Comparison of ENCODE assay signal across 7 mouse cellular contexts in genomic region chr2:58476956-58477715, GRCm38 (mm10). TPM values are rescaled to one million over a fixed set of nuclear protein-coding genes. Genes with fewer than 3 reads are reported as not detected.
DNase-seq lines count a peak whose midpoint lies in the region; ATAC-seq and TF ChIP-seq lines count a peak whose summit lies in the region.

No protein-coding gene starts in this region.

- H3K27ac ChIP-seq in forebrain, postnatal 0 days (ENCODE audit: low read depth, low read length) = no peak overlapping the region
- H3K27ac ChIP-seq in hindbrain, embryonic 13.5 days = no peak overlapping the region

- H3K27me3 ChIP-seq in forebrain, postnatal 0 days (ENCODE audit: insufficient read depth, low read length) = no peaks in the 10 kb centered on the region
- H3K27me3 ChIP-seq in hindbrain, embryonic 13.5 days = no peaks in the 10 kb centered on the region

- no peaks in the 10 kb centered on the region for H3K9me3 ChIP-seq in forebrain, postnatal 0 days (ENCODE audit: low read length)
- no peaks in the 10 kb centered on the region for H3K9me3 ChIP-seq in hindbrain, embryonic 13.5 days

- no peak overlapping the region for H3K4me2 ChIP-seq in forebrain, postnatal 0 days (ENCODE audit: low read depth)
- no peak overlapping the region for H3K4me2 ChIP-seq in hindbrain, embryonic 13.5 days

- peak; percentile 60; the same call in 1 of the 2 replicates for ATAC-seq in forebrain, postnatal 0 days
- peak; percentile 70; the same call in 1 of the 2 replicates for ATAC-seq in hindbrain, embryonic 13.5 days (ENCODE audit: low FRiP score)

- no peak overlapping the region for H3K4me3 ChIP-seq in forebrain, postnatal 0 days (ENCODE audit: low read depth, low read length)
- no peak overlapping the region for H3K4me3 ChIP-seq in hindbrain, embryonic 13.5 days

- peaks cover 19% of the 10 kb centered on the region for H3K36me3 ChIP-seq in forebrain, postnatal 0 days (ENCODE audit: insufficient read depth)
- peaks cover 17% of the 10 kb centered on the region for H3K36me3 ChIP-seq in hindbrain, embryonic 13.5 days

- peak; percentile 72 for TF ChIP-seq CTCF in forebrain, postnatal 0 days (IDR thresholded peaks at IDR 0.05; ENCODE audit: low read depth)

- H3K9ac ChIP-seq in forebrain, postnatal 0 days = no peak overlapping the region
- no peak overlapping the region for H3K9ac ChIP-seq in hindbrain, embryonic 13.5 days

- DNase-seq in ZHBTc4 (ENCODE audit: low read depth, low spot score) = peak; percentile 81
- peak; percentile 89 to 90 for DNase-seq in cerebellum, adult 18-20 months
- DNase-seq in forebrain, postnatal 0 days = peak; percentile 85
- peak; percentile 88 to 89 for DNase-seq in layer of hippocampus, postnatal 10 days (ENCODE audit: low spot score in 2 of 2)
- peak; percentile 68 to 86 for DNase-seq in lung, postnatal 4 days
- peak; percentile 84 for DNase-seq in right cerebral cortex, postnatal 4 days

- H3K4me1 ChIP-seq in forebrain, postnatal 0 days (ENCODE audit: insufficient read depth) = no peaks in the 10 kb centered on the region
- no peaks in the 10 kb centered on the region for H3K4me1 ChIP-seq in hindbrain, embryonic 13.5 days (replicated peaks)

- whole genome bisulfite sequencing in forebrain, postnatal 0 days = 59% methylated on average over 12 of the region's 12 CpGs
- 65% methylated on average over 12 of the region's 12 CpGs for WGBS in hindbrain, embryonic 13.5 days

RNA-seq across cellular contexts. Expression of gene Gm17409, which starts 7.2 kb away (rescaled TPM):
- not detected in 2 replicates for total RNA-seq in forebrain, postnatal 0 days (2014; rRNA removed)
- not detected in 2 replicates for polyA plus RNA-seq in forebrain, postnatal 0 days (2015; fragmentation: Nextera tagmentation; extraction: Ambion mirVana)
- polyA plus RNA-seq in hindbrain, embryonic 13.5 days (2015; fragmentation: Nextera tagmentation; extraction: Ambion mirVana) = not detected in 2 replicates
- total RNA-seq in layer of hippocampus, postnatal 10 days (2021) = not detected
